In the genomic region with DNA sequence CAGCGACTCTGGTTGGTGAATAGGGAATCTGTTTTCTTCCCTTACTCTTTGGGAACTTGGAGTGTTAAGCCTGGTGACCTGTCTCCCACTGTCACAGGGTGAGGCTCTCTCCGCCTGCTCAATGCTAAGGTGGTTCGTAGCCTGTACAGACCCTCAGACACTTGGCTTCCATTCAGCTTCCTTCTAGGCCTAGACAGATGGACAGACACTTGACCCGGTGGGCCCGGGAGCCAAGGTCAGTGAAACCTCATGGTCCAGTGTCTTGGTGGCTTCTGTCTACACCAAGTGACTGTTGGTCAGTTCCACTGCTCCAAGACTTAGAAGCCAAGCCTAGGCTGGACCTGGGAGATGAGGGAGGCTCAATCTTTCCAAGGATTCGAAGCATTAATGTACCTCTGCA, we compare ENCODE assay signal across 9 mouse cellular contexts. TPM values are rescaled to one million over a fixed set of nuclear protein-coding genes. Genes with fewer than 3 reads are reported as not detected.
DNase-seq lines count a peak whose midpoint lies in the region; ATAC-seq and TF ChIP-seq lines count a peak whose summit lies in the region.
"Had no signal": no experiment of that assay in that cellular context is flagged by ENCODE, and none has a peak within 500 bp of the region (broad histone marks: within the 10 kb centered on the region; RNA-seq: fewer than 3 reads in every experiment).

No protein-coding gene starts in this region.

- peaks cover 7% of the 10 kb centered on the region; the same call in 1 of the 2 replicates for H3K27me3 ChIP-seq in kidney, embryonic 14.5 days (ENCODE audit: control insufficient read depth, insufficient read depth, low read length)
- no peaks in the 10 kb centered on the region for H3K27me3 ChIP-seq in C2C12 (ENCODE audit: control insufficient read depth, insufficient read depth, insufficient read length)
- H3K27me3 ChIP-seq in liver, embryonic 11.5 days (replicated peaks; ENCODE audit: control insufficient read depth, insufficient read depth, low read length), result peaks cover 6% of the 10 kb centered on the region

- H3K9ac ChIP-seq in kidney, embryonic 14.5 days (ENCODE audit: low read depth, low read length), result no peak overlapping the region
- H3K9ac ChIP-seq in ES-E14 (ENCODE audit: insufficient read depth, low read depth, low read length, poor library complexity, severe bottlenecking), result 0 out of 2 replicates have a peak overlapping the region, but pooled peaks have one; percentile 3
- H3K9ac ChIP-seq in liver, embryonic 11.5 days (ENCODE audit: low read depth, low read length), result no peak overlapping the region

- peaks cover 7% of the 10 kb centered on the region for H3K9me3 ChIP-seq in kidney, embryonic 14.5 days (ENCODE audit: control insufficient read depth, low read length)
- 0 out of 2 replicates have a peak, but pooled peaks cover 1% of the 10 kb centered on the region for H3K9me3 ChIP-seq in ES-E14 (ENCODE audit: control insufficient read depth, insufficient read depth, low read depth, low read length)
- no peaks in the 10 kb centered on the region for H3K9me3 ChIP-seq in liver, embryonic 11.5 days (ENCODE audit: control insufficient read depth, low read length)

- peaks cover 30% of the 10 kb centered on the region for H3K79me3 ChIP-seq in C2C12 (ENCODE audit: low read depth)

- no peak for DNase-seq in kidney, adult 11 months
- DNase-seq in ES-E14 (ENCODE audit: low read depth, low spot score), result no peak
- no peak for DNase-seq in liver, embryonic 11.5 days (ENCODE audit: low spot score)
- no peak for DNase-seq in frontal cortex, postnatal 10 days (ENCODE audit: low spot score in 2 of 2)
- no peak for DNase-seq in cerebellum, postnatal 36 days

- in situ Hi-C loops in ES-E14 (cut with MboI; ENCODE audit: low sequenced_read_pairs in 2 of 2, unreplicated experiment in 2 of 2), result no loop called here

- WGBS in kidney, embryonic 14.5 days, result 93% methylated on average over 6 of the region's 6 CpGs
- 86% methylated on average over 6 of the region's 6 CpGs for WGBS in liver, embryonic 11.5 days

- H3K79me2 ChIP-seq in C2C12 (ENCODE audit: control insufficient read depth, insufficient read depth), result peaks cover 46% of the 10 kb centered on the region

- no peak for ATAC-seq in kidney, embryonic 14.5 days (ENCODE audit: low FRiP score, low TSS enrichment)
- ATAC-seq in liver, embryonic 11.5 days (replicated peaks; ENCODE audit: low FRiP score), result no peak

- H3K4me3 ChIP-seq in kidney, embryonic 14.5 days (ENCODE audit: low read length), result no peak overlapping the region
- H3K4me3 ChIP-seq in C2C12 (ENCODE audit: insufficient read depth, poor library complexity, severe bottlenecking), result peak overlapping the region; percentile 86
- H3K4me3 ChIP-seq in ES-E14 (ENCODE audit: insufficient read depth in 1 of 2, low read depth in 1 of 2, low read length in 2 of 2, poor library complexity in 1 of 2, severe bottlenecking in 1 of 2), result no peak overlapping the region; a peak in 1 of 4 replicates
- peak overlapping the region; percentile 82 for H3K4me3 ChIP-seq in liver, embryonic 11.5 days (ENCODE audit: low read depth, low read length)

- peak overlapping the region; percentile 8 for H3ac ChIP-seq in C2C12 (ENCODE audit: control insufficient read depth, insufficient read length, low read depth)

- peaks cover 14% of the 10 kb centered on the region; the same call in 1 of the 2 replicates for H3K4me1 ChIP-seq in kidney, embryonic 14.5 days (ENCODE audit: control insufficient read depth, insufficient read depth, low read length)
- peaks cover 0 to 11% of the 10 kb centered on the region in 2 experiments; a peak in 1 of 4 replicates for H3K4me1 ChIP-seq in ES-E14 (ENCODE audit: control insufficient read depth in 2 of 2, insufficient read depth in 2 of 2, low read length in 2 of 2, poor library complexity in 1 of 2)
- H3K4me1 ChIP-seq in liver, embryonic 11.5 days (replicated peaks; ENCODE audit: control insufficient read depth, insufficient read depth, low read length), result peaks cover 34% of the 10 kb centered on the region

- H3K36me3 ChIP-seq in kidney, embryonic 14.5 days (ENCODE audit: control insufficient read depth, insufficient read depth, low read length), result no peaks in the 10 kb centered on the region
- H3K36me3 ChIP-seq in C2C12 (ENCODE audit: control insufficient read depth, insufficient read depth), result peaks cover 23% of the 10 kb centered on the region
- no peaks in the 10 kb centered on the region; the same call in 1 of the 2 replicates for H3K36me3 ChIP-seq in ES-E14 (ENCODE audit: control insufficient read depth, insufficient read depth, low read length, poor library complexity, severe bottlenecking)
- H3K36me3 ChIP-seq in liver, embryonic 11.5 days (ENCODE audit: control insufficient read depth, insufficient read depth, low read length), result no peaks in the 10 kb centered on the region
- H3K36me3 ChIP-seq: limb, embryonic 13.5 days had no signal

- no peak for TF ChIP-seq CTCF in C2C12 (IDR thresholded peaks at IDR 0.05; ENCODE audit: control insufficient read depth, insufficient read depth, insufficient read length)

- peak overlapping the region; percentile 31; the same call in 1 of the 2 replicates for H3K4me2 ChIP-seq in kidney, embryonic 14.5 days (replicated peaks; ENCODE audit: low read depth, low read length)
- H3K4me2 ChIP-seq in liver, embryonic 11.5 days, result peak overlapping the region; percentile 96

- no peak overlapping the region for H3K27ac ChIP-seq in kidney, embryonic 14.5 days (ENCODE audit: low read depth, low read length)
- no peak overlapping the region for H3K27ac ChIP-seq in ES-E14 (ENCODE audit: insufficient read depth, low read depth, low read length, poor library complexity, severe bottlenecking)
- H3K27ac ChIP-seq in liver, embryonic 11.5 days (ENCODE audit: low read depth, low read length), result no peak overlapping the region
- H3K27ac ChIP-seq: limb, embryonic 13.5 days had no signal

TF ChIP-seq in C2C12, 6 proteins besides CTCF, POLR2A, EP300 and RAD21:
- no peak for TF ChIP-seq CEBPB (IDR thresholded peaks at IDR 0.05; ENCODE audit: low read depth)
- TF ChIP-seq MYOD1 (IDR thresholded peaks at IDR 0.05; ENCODE audit: control insufficient read depth, insufficient read length, low read depth), result no peak
- TF ChIP-seq MAX (IDR thresholded peaks at IDR 0.05), result no peak
- TF ChIP-seq FOSL1 (IDR thresholded peaks at IDR 0.05; ENCODE audit: insufficient read depth, low read length, poor library complexity, severe bottlenecking), result no peak
- no peak for TF ChIP-seq USF1 (IDR thresholded peaks at IDR 0.05; ENCODE audit: low read depth)
- no peak for TF ChIP-seq MYOG (IDR thresholded peaks at IDR 0.05; ENCODE audit: control insufficient read depth, extremely low read depth, insufficient read length)

TF ChIP-seq in ES-E14, 5 proteins besides CTCF, POLR2A, EP300 and RAD21:
- TF ChIP-seq ZC3H11A (IDR thresholded peaks at IDR 0.05; ENCODE audit: borderline replicate concordance, low read depth, low read length), result no peak

RNA-seq across cellular contexts. Expression of a gene that starts 1.8 kb away (rescaled TPM):
- polyA plus RNA-seq in kidney, embryonic 14.5 days (2014; fragmentation: Nextera tagmentation; extraction: Ambion mirVana), result 37.9 and 52.8 TPM in 2 replicates
- polyA plus RNA-seq in C2C12 (2012; fragmentation: generic; extraction: Trizol), result 34.5 TPM
- 43.7 and 54.9 TPM in 2 replicates for total RNA-seq in ES-E14 (2012; rRNA removed)
- 30.5 and 32.6 TPM in 2 replicates for polyA plus RNA-seq in liver, embryonic 11.5 days (2014; fragmentation: Nextera tagmentation; extraction: Ambion mirVana)

RNA-seq across cellular contexts. Expression of a gene that starts 2.7 kb away (rescaled TPM):
- polyA plus RNA-seq in kidney, embryonic 14.5 days (2014; fragmentation: Nextera tagmentation; extraction: Ambion mirVana), result 7.7 and 8.3 TPM in 2 replicates
- 23.8 TPM for polyA plus RNA-seq in C2C12 (2012; fragmentation: generic; extraction: Trizol)
- 9.1 and 11.2 TPM in 2 replicates for total RNA-seq in ES-E14 (2012; rRNA removed)
- polyA plus RNA-seq in liver, embryonic 11.5 days (2014; fragmentation: Nextera tagmentation; extraction: Ambion mirVana), result 13.9 and 14.4 TPM in 2 replicates

RNA-seq across cellular contexts. Expression of a gene that starts 30.1 kb away (rescaled TPM):
- 5.6 and 6.1 TPM in 2 replicates for polyA plus RNA-seq in kidney, embryonic 14.5 days (2014; fragmentation: Nextera tagmentation; extraction: Ambion mirVana)
- 0.44 TPM for polyA plus RNA-seq in C2C12 (2012; fragmentation: generic; extraction: Trizol)
- 21.9 and 37.4 TPM in 2 replicates for total RNA-seq in ES-E14 (2012; rRNA removed)
- polyA plus RNA-seq in liver, embryonic 11.5 days (2014; fragmentation: Nextera tagmentation; extraction: Ambion mirVana), result 3.8 and 4.9 TPM in 2 replicates
- polyA plus RNA-seq: neural tube, embryonic 11.5 days had no signal

RNA-seq across cellular contexts. Expression of a gene that starts 59.5 kb away (rescaled TPM):
- polyA plus RNA-seq in kidney, embryonic 14.5 days (2014; fragmentation: Nextera tagmentation; extraction: Ambion mirVana), result 212 and 283 TPM in 2 replicates
- polyA plus RNA-seq in C2C12 (2012; fragmentation: generic; extraction: Trizol), result 237 TPM
- 68.2 and 115 TPM in 2 replicates for total RNA-seq in ES-E14 (2012; rRNA removed)
- polyA plus RNA-seq in liver, embryonic 11.5 days (2014; fragmentation: Nextera tagmentation; extraction: Ambion mirVana), result 304 and 308 TPM in 2 replicates

Comparison
In these comparisons a context has a peak if more than half of its experiments do, and no peak if none do; other contexts are left out.
1. H3K4me3 ChIP-seq: peak in C2C12 (single experiment) and liver, embryonic 11.5 days (single experiment); none in kidney, embryonic 14.5 days (single experiment) and ES-E14 (0 of 2).